Mouse (Mus musculus) WW6 (cell line): ENCODE measurements at regions not wholly inside any gene's neighbourhood (a gene's known extent, or its start where the extent isn't known, plus 50 kb on each side); places are given as distances from the start of the nearest gene placed in this dataset.

Experiments used
- DNase-seq: peaks from one replicate; pipeline ENCODE4 v3.0.0-alpha.2; 2013; ENCODE audit warnings: low read depth, low spot score

DNA sequence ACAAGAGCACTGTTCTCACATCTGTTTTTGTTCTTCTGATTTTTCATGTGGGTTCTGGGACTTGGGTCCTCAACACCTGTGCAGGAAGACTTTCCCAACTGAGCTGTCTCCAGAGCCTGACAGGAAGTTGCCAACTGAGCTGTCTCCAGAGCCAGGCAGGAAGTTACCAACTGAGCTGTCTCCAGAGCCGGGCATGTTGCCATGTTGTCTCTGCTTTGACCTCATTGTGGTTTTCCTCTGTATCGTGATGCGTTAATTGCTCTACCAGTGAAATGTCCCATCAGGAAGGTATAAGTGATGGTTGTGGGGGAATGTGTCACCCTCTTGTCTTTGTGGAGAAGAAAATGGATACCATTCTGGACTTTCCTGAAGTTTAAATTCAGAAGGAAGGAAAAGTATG lies 54.4 kb upstream of the Olfm4 start:
- DNase-seq, result no peak

DNA sequence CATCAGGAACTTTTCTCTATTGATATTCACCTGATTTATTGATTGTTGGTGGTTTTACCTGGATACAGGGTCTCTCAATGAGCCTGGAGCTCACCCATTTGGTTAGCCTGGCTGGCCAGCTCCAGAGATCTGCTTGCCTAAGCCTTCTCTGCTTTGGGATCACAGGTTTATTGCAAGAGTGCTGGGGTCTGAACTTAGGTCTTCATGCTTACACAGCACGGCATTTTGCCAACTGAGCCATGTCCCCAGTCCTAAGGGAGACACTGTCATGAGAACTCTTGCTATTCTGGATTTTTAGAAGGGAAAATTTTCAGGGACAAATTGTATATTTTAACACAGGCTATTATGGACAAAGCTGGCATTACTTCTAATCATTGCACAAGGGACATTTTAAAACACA lies 56.7 kb upstream of the Olfm4 start:
- no peak for DNase-seq

DNA sequence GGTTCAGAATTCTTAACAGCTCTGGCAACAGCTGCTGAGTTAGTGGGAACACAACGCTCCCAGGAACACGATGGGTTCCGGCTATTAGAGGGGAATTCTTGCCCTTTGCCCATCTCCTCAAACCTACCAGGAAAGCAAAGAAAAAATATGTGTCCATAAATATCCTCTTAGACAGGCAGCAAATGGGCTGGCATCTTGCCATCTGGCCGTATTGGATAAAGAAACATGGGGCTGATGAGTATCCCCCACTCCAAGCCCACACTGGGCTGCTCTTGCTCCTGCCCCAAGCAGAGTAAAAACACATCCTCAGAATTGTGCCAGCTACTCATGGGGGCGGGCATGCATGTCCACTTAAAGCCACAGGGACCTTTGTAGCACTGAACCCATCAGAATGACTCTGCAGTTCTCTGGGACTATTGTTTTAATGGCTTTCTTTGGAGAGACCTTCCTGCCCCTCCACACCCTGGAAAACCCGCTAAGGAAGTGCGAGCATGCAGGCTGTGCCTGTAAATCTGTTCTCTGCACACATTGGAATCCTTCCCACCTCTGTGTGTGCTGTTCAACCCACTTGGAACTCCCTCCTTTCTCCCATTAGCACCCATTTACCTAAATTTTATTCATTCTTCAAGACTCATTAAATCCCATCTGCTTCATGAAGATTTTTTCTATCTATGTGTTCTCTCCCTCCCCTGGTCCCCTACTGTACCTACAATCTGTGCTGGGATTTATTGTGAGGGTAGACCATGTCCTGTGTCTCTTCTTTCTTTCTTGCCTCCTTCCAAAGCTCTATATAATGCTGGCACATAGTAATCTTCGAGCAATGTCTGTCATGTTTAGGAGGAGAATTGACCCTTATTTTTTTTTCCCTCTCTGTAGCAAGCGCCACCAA lies 66.7 kb upstream of the Olfm4 start:
- no peak for DNase-seq

DNA sequence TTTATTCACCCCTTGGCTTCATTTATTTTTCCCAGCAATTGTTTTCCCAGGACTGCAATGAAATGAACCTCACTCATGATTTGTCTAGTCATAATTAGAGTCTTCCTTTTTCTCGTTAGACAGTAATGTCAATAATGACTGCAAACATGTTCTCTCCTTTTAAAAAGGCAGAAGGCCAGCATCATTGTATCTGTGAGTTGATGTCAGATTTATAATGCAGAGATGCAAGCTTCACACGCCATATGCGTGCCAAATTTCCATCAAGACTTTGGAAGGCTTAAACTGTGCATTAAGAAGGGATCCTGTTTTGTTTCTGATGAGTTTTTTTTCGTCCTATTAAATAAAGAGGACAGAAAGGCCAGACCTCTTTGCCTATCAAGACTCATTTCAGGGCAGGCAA lies 68.9 kb upstream of the Olfm4 start:
- DNase-seq, result no peak

DNA sequence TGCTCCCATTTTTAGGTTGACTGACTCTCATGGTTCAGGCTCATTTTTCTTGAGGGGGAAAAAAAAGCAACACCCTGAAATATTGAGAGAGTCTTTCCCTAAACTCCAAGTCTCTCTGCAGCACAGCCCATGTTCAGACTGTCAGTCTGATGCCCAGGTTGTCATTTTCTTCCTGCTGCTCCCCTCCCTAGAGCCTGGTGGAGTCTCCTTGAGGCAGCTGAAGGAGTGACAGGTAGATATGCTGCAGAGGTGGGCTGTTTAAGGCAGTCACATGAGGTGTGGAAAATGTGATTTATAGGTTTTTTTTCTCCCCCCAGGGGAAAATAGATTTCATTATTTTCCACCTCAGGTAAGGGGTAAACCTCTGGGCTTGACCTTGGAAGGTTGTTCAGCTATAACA lies 70.6 kb upstream of the Olfm4 start:
- no peak for DNase-seq

DNA sequence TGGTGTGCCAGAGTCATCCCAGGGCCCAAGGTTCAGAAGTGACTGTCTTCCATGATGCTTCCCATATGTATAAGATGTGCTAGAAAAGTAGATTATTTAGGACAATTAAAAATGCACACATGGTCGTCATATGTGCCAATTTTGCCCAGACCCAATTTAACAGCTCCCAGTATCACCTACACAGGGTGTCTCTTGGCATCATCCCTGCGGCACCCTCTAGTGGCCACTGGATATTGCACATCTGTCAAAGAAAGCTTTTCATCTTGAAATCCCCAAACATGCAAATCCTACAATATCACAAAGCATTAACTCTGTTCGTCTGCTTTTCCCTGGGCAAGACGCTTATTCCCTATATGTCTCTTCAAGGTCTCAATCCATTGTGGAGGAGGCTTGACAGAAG lies 71.3 kb upstream of the Olfm4 start:
- DNase-seq, result no peak

DNA sequence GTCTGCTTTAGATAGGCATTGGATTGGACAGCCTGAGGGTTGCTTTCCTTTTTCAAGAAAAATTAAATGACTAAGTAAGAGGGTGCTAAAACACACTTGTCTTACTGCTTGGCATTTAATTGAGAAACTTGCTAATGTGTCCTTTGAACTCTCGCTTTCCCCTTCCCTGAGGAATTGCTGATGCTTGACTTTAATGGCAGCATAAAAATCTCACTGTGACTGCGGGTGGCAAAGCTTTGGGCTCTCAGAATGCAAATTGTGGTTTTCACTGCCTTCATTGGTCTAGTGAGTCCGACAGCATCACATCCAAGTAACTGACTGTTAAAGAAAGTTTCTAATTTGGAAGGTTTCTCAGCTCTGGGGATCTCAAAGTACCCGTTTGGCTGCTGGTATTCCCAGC lies 76.1 kb upstream of the Olfm4 start:
- no peak for DNase-seq

DNA sequence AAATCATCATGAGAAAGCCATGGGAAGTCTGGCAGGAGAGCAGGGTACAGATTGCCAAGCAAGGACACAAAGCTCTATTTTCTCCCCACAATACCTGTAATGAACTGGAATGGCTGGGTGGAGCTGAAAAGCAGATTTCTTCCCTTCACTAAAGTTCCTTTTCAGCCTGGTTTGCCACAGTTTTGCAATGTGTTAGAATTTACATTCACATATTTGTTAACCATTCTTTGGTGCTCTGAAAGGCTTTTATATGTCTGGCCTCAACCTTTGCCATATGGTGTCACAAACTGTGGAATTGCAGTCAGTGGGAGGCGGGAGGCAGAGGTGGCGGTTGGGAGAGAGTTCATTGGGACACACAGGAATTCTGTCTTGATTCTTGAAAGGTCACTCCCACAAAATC lies 78.3 kb upstream of the Olfm4 start:
- no peak for DNase-seq

DNA sequence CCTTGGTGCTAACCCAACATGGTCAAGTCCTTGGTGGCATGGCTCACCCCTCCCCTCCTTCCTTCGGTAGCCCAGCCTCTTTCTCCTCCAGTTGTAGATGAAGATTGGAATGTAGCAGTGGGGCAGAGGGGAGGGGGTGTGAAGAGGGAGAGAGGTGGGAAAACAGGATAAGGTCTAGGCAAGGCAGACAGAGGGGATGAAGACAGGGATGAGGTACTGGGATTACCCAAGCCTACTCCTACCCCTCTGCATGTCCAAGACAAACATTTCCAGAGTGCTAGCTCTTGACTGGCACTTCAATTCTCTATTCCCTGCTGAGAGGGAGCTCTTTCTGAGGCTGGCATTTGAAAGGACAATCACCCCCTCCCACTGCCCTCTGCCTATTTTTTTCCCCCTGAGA lies 81.5 kb upstream of the Olfm4 start:
- no peak for DNase-seq

DNA sequence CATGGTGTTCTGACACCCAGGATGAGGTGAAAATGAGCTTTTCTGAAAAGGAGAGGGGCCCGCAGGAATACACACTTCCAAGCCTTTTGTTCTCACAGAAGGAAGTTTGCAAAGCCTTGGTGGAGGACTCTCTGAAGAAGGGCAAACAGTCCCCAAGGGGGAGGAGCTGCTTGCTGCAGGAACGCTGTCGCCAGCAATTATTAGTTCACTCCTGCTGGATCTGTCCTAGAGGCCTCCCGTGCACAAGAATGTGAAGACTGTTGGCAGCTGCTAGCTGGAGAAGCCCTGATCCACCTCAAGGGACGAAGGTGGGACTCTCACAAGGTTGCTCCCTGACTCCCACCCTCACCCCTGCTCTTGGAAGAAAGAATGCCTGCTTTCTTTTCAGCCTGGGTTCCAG lies 85.6 kb upstream of the Olfm4 start:
- DNase-seq, result no peak

DNA sequence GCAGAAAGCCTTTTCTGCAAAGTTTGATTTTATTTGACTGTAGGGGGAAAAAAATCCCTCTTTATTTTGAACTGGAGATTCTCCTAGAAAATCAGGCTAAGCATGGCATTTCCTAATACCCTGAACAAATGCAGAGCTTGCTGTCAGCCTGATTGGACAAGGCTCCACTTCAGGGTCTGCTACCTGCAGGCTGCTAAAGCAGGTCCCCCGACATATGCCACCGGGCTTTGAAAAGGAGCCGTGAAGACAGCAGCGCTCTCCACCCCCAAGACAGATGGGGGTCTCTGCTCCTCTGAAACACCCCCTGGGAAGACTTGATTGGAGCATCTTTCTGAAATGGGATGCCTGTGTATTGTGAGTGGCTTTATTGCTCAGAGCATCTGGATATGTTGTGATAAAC lies 90.6 kb upstream of the Olfm4 start:
- DNase-seq, result no peak

DNA sequence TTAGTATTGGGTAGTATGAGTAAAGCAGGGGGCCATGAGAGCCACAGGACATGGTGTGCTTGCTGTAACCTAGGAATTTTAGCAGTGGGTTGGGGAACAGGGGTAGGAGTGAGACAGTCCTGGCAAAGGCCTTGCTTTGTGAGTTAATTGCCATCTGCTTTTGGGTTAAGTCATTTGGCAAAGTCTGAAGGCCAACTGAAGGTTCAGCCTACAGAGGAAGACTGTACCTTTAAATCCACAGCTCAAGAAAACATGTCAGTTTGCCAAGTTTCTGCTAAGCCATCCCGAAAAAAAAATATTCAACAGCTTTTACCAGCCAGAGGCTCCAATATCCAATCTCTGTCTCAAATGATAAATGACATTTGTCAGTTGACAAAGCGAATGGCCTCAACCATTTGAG lies 93.2 kb upstream of the Olfm4 start:
- DNase-seq, result no peak

DNA sequence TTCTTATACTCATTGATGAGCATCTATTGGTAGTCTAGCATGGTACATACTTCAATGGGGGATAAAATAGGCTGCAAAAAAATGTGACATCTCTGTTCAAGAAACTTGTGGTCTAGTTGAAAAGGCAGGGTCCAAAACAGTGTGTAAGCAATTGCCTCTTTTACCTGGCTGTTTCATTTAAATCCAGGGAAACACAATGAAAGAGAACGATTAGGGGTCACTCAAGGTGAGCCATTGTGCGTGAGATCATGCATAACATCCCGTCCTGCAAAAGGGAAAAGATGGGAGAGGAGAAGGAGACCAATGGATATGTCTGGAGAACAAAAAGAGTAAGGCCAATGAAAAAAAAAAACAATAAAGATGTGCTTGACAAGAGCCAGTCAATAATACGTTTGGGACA lies 93.6 kb upstream of the Olfm4 start:
- no peak for DNase-seq

DNA sequence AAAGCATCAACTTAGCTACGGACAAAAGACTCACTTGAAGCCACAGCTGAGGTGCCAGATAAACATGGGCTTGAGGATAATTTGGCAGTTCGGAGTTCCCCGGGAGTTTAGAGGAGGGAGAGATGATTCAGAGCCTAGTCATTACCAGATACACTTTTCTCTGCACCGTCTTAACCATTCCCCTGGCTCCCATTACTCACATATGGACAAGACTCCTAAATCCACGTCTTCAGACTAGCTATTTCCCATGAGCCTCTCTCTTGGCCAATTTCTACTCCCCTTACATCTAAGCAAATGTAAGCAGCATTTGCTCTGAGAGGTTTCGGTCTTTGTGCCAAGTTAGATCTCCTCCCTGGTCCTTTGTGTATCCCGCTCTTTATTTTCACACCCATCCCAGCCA lies 100.4 kb upstream of the Olfm4 start:
- DNase-seq, result no peak

DNA sequence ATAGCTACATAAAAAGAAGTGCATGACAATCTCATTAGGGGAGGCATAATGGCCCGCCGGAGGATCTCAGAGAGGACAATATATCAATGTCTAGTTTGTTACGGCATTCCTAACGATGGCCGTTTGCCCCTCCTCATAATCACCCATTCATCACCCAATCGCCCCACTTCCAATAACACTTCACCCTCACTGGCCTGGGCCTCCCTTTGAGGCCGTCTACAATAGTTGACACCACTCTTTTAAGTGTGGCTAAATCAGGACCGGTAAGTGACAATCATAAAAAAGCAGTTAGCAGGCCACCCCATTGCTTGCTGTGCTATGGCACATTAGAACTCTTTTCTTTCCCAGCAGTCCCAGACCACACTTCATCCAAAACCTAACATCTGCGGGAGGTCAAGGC lies 102.2 kb upstream of the Olfm4 start:
- no peak for DNase-seq

DNA sequence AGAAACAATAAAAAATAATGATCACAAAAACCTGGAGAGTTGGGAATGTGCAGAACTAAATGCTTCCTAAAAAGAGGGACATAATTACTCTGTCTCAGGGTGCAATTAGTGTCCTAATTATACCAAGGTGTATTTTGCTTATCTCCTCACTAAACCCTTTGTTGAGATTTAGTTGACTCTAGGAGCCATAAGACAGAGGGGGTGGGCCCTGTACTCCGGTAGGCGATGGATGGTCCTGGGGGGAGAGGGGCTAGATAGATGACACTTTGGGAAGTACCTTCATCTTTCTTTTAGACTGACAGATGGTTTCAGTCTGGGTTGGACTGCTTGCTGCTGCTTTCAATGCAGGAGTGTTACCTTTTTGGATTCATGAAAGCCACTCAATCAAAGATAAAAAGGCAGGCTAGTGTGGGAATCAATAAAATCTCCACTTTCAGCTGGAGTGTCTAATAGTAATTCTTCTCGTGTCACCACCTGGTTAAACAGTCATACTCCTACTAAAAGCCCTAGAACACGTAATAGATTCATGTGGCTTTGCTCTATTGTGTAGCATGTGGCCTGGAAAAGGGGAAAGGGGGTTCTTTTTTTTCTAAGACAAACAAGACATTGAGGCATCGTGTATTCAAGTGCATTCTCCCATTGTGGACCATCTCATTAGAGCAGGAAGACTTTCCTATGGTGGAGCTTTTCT lies 103.7 kb upstream of the Olfm4 start:
- DNase-seq, result no peak

DNA sequence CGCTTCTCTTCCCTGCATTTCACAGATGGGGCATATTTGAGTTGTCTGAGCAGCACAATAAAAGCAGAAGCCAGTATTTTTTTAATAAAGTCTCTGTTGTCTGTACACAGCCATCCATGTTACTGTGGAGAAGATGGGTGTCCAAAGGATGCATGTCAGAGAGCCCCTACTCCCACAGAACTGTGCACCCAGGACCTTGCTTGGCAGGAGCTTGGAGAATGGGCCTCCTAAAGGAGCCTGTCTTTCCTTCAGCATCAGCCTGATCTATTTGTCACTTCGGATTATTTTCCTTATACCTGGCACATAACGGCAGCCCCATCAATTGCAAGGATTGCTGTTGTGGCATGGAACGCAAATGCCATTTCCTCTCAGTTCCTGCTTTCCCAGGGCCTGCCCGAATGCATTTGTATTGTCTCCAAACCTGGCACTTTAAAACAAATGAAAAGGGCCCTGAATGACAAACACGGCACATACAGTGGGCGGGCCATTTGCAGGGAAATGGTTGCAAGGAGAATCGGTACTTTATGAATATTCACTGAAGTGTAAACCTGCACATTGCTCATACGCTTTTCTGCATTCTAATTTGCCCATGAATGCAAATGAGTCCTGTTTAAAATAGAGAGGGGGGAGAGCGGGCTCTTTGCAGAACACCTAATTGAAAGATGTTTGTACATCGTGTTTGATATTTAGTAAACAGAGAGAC lies 104.4 kb upstream of the Olfm4 start:
- no peak for DNase-seq

DNA sequence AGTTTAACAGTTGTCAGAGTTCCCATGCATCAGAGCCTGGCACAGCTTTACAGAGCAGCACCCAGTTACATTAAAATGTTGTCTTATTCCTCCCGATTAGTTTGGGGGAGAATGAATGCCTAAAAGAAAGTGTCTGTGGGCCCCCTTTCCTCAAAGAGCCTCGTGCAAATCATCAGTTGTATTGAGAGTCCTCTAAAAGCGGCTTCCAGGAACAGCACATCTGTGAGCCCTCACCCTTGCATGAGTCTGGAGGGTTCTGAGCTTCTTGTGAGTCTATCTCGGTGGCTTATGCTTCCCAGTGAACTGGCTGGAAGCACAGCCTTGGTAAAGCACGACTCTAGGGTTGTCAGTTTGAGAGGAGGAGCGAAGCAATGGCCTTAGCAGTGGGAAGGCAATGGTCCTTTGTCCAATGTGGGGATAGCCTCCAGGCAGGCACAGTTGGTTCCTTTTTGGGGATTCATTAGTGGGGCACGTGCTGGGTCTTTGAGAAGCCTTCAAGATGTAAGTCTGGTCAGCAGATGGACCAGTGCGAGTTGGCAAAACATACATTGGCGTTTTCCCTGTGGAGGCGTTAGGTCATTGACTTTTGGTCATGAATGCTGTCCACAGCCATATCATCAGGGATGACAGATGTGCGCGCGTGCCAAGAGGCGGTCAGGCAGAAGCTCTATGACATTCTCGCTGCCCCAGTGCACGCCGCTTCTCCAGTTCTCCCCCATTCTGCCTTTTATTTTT lies 105.4 kb upstream of the Olfm4 start:
- no peak for DNase-seq

DNA sequence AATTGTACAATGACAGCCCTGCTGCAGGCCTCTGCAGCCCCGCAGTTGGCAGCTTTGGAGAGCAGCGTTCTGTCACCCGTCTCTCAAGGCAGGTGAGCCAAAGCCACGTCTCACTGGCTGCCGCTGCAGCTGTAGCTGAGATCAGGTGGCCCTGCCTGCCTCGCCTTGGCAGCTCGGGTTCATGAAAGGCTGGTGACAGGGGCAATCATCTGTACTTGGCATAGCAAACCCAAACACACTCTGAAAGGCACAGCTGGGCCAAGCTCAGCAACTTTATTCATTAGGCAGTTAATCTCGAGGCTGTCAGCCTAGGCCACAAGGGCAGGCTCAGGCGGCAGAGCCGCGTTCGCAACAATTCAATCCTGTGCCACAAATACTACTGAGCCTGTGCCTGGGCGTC lies 102.0 kb upstream of the Pcdh8 start:
- no peak for DNase-seq

DNA sequence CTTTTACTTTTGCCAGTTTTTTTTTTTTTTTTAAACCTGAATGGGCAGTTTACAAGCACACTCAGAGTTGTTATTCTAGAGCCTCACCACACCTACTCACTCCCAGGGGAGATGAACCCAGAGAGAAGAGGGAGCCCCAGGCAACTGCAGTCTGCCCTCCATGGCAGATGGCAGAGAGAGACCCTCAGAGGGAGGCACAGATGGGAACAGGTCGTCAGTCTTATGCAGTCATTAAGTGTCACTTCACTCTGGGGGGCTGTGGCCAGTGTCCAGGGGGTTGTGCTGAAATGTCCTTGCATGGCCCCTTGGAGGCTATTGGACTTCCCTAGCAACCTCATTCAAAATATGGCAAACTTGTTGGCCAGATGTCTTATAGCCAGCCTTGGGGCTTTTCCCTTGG lies 101.3 kb upstream of the Pcdh8 start:
- DNase-seq, result no peak

DNA sequence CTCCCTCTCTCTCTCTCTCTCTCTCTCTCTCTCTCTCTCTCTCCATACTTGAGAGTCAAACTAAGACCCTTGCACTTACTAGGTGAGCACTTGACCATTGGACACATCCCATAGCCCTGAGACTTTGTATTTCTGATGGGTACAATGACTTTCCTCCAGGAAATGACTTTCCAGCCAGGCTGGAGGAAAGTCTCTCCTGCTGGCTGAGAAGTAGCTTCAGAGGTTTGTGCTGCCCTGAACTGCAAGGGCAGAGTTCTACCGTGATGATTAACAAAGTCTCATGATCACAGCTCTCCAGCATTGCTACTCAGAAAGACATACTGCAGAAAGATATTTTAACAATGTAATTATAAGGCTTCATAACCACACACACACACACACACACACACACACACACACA lies 98.2 kb upstream of the Pcdh8 start:
- DNase-seq, result no peak

DNA sequence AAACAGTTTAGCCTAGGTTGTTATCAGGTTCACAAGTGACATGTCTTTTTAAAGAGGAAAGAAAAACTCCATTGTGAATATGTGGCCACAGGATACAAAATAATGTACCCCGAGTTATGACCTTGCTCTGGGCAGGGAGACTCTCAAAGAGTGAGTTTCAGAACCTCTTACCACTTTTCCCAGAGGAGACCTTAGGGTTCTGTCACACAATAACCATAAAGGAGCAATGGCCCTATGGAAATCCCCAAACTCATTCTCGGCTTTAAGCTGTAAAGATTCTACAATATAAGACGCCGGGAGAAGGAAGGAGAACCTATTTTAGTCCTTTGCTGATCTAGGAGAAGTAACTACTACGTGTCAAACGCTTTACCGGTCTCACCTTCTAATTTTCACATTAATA lies 85.1 kb upstream of the Pcdh8 start:
- DNase-seq, result no peak
